Mouse (Mus musculus) lung, postnatal 4 days (tissue): Measurements from ENCODE around the gene Zfp456.
"Not testable (repeated sequence)": the region's sequence is repeated elsewhere in the genome, so short reads cannot be mapped to it uniquely, and the experiment has no call there.

Source experiments
- DNase-seq, 2 experiments: peaks; one replicate each; pipeline ENCODE4 v3.0.0; 2021

The Zfp456 gene

DNA sequence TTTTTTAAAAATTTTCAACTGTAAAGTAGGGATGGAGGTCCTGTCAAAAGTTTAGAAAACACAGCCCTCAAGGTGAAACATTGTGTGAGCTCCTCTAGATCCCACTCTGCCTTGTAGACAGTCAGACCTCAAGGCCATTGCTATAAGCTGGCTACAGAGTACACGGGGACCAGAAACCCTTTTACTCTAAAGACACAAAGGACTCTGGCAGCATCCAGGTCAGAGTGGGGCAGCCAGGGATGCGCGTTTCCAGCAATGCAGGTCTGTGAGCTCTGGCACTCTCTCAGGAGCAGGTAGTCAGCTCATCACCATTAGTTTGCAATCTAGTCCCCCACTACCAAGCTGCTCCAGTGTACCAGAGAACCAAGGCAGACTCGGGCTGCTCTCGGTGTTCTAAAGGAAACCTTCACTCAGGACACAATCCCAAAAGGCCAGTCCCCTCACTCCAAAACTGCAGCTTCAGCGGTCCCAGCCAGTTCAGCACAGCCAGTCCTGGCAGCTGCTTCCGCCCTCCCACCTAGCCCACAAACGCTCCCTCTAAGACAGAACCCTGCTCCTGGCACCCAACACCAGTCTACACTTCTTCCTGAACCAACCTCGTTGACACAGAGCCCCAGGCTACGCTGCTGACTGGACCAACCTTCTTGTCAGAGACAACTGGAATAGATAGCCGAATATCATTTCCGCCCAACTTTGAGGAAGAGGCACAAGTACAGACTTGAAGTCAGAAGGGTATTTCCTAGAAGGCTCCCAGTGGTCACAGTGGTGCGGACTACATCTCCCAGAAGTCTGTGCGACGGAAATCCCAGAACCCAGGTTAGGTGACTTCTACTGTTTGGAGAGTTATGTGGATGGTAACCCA lies at the start of gene Zfp456, which contains the start of gene Gm28041:
Zfp456 (minus strand) TSS at position 761 of the 862 bp plus-strand sequence.
Gm28041 (minus strand) TSS at position 684 of the 862 bp plus-strand sequence.
- DNase-seq: peak; percentile 71 to 79

DNA sequence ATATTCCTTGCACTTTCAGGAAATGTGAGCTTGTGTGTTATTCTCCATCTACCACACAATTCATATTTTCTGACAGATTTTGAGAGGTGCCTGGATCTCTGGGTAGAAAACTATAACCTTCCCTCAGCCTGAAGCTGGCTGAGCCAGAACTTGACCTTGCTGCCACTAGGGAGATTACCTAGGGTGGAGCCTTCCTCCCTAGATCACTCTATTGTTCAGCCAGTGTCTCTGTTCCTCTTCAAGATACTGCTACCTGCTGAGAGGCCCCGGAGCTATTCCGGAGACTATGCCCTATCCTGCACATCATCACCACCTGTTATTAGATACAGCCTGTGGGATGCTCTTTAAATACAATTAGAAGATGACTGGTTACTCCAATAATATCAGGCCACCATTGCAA lies 46.9 kb upstream of the Zfp456 start:
- DNase-seq: not testable (repeated sequence)

DNA sequence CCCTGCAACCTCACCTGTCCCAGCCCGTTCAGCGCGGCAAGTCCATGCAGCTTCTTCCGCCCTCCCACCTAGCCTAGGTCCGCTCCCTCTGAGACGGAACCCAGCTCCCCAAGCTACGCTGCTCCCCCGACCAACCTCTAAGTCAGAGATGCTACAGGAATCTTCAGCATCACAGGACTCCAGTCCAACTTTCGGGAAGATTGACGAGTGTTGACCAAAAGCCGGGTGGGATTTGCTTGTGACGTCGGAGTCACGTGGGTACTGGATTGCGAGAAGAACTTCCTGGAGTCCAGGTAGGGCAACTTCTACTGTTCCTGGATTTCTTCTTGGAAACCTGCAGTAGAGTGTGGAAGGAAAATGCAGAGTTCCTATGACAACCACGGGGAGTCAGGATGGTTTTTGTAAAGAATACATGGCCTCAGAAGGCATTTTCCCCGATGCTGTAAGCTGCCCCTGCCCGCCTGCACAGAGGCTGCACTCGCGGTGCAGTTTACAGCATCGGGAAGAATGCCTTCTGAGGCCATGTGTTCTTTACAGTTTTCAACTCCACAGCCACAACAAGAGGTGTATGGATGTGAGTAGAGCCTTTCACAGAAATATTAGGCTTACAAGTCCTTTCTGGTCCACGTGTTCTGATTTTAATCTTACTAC lies 45.7 kb upstream of the Zfp456 start, which contains the start of gene Zfp459:
Zfp459 (minus strand) TSS at position 212 of the 651 bp plus-strand sequence.
- DNase-seq: peak; percentile 31 to 49

DNA sequence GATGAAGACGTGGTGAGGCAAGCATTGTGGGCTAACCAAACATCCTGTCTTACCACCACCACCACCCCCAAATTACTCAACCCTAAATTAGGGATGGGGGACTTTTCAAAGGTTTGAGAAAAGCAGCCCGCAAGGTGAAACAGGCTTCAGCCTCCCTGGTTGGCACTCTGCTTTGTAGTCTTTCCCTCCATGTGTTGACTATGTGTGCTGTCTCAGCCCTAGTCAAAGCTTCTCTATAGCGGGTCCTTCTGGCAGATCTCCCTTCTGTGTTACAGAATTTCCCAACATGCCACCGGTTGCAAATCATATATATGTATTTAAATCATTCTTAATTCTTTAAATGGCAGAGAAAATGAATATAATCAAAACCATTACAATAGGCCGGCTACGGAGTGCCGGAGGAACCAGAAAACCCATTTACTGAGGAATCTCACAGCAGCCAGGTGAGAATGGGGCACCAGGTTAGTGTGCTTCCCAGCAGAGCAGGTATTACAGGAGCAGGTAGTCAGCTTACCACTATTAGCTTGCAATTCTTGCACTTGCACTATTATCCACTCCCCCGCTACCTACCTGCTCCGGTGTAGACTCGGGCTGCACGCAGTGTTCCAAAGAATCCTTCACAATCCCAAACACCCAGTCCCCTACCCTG lies 45.1 kb upstream of the Zfp456 start:
- DNase-seq: no peak

DNA sequence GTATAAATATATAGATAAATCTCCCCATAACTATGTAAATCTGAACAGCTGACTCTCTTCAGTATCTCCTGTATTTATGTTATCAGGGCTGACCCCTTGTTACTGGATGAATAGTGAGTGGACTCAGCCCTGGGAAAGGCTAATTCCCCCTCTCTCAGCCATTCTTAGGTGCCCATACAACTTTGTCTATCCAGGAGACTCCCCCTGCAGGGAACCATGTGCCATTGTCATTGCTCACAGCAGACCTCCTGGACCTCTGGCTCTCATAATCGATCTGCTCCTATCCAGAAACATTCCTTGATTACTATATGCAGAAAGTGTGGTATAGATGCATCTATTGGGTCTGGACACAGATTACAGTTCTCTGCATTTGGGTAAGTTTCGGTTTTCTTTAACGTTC lies 41.2 kb upstream of the Zfp456 start:
- no peak for DNase-seq

DNA sequence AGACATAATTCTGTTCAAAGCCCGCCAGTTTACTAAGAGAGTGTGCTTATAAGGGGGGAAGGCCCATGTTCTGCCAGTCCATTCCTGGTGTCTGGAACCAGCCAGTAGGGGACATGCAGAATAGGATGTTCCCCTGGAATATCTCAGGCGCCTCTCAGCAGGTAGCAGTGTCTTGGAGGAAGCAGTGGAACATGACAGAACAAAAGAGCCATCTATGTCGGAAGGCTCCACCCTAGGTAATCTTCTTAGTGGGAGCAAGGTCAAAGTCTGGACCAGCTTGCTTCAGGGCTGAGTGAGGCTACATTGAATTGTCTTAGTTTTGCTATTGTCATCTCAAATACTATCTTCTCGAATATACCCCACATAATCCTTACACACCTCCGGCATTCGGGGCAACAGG lies 40.1 kb upstream of the Zfp456 start:
- DNase-seq: no peak

DNA sequence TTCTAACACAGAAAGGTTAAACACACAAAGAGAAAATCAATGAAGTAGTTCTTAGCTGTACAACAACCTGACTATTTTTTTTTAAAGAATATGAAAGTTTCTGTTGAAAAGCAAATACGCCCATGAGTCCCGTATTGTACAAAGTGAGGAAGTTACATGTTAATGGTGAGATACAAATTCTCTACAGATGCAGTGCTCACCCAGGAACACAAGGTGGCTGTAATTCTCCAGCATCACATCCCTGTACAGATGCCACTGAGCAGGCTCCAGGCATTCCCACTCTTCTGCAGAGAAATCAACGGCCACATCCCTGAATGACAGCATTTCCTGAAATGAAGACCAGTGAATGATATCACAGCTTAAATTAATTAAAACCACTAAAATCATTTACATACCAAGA lies 38.0 kb upstream of the Zfp456 start:
- not testable (repeated sequence) for DNase-seq

DNA sequence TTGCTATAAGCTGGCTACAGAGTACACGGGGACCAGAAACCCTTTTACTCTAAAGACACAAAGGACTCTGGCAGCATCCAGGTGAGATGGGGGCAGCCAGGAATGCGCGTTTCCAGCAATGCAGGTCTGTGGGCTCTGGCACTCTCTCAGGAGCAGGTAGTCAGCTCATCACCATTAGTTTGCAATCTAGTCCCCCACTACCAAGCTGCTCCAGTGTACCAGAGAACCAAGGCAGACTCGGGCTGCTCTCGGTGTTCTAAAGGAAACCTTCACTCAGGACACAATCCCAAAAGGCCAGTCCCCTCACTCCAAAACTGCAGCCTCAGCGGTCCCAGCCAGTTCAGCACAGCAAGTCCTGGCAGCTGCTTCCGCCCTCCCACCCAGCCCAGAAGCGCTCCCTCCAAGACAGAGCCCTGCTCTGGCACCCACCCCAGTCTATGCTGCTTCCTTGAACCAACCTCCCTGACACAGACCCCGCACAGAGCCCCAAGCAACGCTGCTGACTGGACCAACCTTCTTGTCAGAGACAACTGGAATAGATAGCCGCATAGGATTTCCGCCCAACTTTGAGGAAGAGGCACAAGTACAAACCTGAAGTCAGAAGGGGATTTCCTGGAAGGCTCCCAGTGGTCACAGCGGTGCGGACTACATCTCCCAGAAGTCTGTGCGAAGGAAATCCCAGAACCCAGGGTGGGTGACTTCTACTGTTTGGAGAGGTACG lies 23.7 kb upstream of the Zfp456 start, which contains the start of gene Zfp429:
Zfp429 (minus strand) TSS at position 637 of the 721 bp plus-strand sequence.
- peak; percentile 76 to 77 for DNase-seq

DNA sequence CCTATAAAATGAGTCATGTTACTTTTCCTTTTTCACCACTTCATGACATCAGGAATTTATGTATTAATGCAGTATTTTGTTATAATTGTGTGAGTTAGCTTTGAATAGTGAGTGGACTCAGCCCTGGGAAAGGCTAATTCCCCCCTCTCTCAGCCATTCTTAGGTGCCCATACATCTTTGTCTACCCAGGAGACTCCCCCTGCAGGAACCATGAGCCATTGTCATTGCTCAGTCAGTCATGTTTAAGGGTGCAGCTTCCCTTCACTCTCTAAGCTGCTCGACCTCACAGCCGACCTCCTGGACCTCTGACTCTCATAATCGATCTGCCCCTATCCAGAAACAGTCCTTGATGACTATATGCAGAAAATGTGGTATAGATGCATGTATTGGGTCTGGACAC lies 645 bp upstream of the Zfp456 start:
- not testable (repeated sequence) for DNase-seq

DNA sequence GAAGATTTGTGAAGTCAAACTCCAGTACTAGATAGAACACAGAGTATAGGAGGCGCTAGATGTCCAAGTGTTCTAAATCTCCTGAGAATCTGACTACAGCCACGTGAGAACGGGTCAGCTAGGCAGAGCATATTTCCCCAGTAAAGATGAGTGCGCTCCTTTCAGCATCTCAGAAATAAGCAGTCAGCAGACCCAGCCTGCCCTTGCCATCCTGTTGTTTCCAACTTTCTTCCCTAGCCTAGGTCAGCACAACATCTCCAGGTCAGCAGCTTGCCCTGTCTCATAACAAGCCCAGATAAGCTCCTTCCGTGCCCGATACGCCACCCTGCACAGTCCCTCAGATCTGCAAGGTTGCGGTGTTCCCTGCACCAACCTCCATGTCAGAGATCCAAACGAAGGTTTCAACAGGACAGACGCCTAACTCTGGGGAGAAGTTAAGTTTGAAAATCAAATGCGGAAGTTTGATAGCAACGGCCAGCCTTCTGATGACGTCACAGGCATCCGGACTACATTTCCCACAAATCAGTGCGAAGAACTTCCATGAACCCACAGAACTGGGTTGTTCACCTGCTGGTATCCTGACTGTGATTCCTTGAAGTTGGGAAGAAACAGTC lies 15.4 kb downstream of the Zfp456 start, which contains the start of the genes Gm28044 and Zfp953:
Gm28044 (minus strand) TSS at position 406 of the 614 bp plus-strand sequence.
Zfp953 (minus strand) TSS at position 475 of the 614 bp plus-strand sequence.
- peak; percentile 82 to 92 for DNase-seq

DNA sequence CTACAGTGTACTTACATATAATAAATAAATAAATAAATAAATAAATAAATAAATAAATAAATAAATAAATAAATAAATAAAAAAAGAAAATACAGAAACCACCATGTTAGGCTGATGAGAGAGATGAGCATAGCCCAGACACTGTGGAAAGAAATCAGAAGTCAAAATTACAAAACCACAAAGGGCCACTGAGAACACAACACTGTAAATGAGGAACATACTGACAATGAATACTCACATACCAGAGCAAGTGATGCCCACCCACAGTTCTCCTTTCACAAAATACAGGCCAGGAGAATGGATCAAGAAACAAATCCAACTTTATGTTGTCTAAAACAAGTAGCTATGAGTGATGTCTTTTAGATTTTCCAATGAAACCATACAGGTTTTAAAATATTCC lies 23.8 kb downstream of the Zfp456 start:
- no peak for DNase-seq

DNA sequence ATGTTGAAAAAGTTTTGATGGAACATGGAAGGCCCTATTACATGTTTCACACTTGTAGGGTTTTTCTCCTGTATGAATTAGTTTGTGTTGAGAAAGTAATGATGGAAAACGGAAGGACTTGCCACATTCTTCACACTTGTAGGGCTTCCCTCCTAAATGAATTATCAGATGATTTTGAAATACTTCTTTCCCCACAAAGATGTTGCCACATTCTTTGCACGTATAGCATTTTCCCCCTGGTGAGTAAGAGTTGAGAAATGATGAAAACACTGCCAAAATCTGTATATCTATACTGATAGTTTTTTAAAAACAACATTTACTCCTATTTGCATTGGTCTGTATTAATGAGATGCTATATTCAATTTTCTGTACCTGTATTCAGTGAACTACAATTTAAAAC lies 32.2 kb downstream of the Zfp456 start:
- DNase-seq: no peak

DNA sequence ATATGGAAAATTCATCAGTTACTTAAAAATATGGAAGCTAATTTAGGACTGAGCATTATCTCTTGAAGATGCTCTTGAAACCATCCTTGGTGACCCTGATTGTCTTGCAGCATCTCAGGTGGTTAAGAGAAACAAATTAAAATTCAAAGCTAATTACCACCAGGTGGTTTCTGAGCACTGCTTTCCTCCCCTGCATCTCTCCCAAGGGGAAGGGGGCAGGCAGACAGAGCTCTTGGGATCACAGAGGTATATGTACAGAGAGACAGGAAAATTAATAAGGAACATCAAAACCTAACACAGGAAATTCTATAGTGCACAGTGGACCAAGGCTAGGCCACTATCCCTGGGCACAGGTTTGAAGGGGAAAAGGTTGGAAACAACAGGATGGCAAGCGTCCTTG lies 42.7 kb downstream of the Zfp456 start:
- no peak for DNase-seq

DNA sequence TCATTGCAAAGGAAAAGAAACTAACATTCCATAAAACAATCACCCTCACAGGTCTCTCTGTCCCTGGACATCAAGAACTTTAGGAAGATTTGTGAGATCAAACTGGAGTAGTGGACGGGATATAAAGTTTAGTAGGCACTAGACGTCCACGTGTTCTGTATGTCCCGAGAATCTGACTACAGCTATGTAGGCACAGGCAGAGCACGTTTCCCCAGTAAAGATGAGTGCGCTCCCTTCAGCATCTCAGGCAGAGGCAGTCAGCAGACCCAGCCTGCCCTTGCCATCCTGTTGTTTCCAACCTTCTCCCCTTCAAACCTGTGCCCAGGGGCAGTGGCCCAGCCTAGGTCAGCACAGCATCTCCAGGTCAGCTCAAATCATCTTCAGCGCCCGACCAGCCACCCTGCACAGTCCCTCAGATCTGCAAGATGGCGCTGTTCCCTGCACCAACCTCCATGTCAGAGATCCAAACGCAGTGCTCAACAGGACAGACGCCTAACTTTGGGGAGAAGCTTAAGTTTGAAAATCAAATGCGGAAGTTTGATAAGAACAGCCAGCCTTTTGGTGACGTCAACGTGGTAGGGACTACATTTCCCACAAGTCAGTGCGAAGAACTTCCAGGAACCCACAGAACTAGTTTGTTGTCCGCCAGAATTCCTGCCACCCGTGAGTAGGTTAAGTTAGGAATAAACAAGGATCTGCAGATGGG lies 43.4 kb downstream of the Zfp456 start, which contains the start of gene Zfp595:
Zfp595 (minus strand) TSS at position 552 of the 706 bp plus-strand sequence.
- DNase-seq: peak; percentile 80 to 90
